Mouse (Mus musculus): ENCODE measurements at regions not wholly inside any gene's neighbourhood (a gene's known extent, or its start where the extent isn't known, plus 50 kb on each side); places are given as distances from the start of the nearest gene placed in this dataset.

GRCm38 (mm10) chr4:142460468-142461086, 221.4 kb upstream of the Kazn start:
- Histone ChIP-seq H3K4me1 (ENCODE audit: insufficient read depth, low read length) (no peaks in the 10 kb centered on the region), H3K9ac (replicated peaks; ENCODE audit: low read length) (no peak overlapping the region), H3K4me3 (ENCODE audit: low read length) (no peak overlapping the region), H3K4me2 (replicated peaks; ENCODE audit: low read depth, low read length) (no peak overlapping the region), H3K36me3 (ENCODE audit: insufficient read depth, low read length) (peaks cover 4% of the 10 kb centered on the region; the same call in 1 of the 2 replicates), H3K27ac (ENCODE audit: low read length) (no peak overlapping the region), H3K27me3 (ENCODE audit: insufficient read depth, low read length) (no peaks in the 10 kb centered on the region), H3K9me3 (ENCODE audit: low read length) (peaks cover 9% of the 10 kb centered on the region; the same call in 1 of the 2 replicates)
- ATAC-seq (ENCODE audit: low FRiP score, low TSS enrichment) = no peak
- WGBS = 75% methylated on average over 13 of the region's 13 CpGs

DNA sequence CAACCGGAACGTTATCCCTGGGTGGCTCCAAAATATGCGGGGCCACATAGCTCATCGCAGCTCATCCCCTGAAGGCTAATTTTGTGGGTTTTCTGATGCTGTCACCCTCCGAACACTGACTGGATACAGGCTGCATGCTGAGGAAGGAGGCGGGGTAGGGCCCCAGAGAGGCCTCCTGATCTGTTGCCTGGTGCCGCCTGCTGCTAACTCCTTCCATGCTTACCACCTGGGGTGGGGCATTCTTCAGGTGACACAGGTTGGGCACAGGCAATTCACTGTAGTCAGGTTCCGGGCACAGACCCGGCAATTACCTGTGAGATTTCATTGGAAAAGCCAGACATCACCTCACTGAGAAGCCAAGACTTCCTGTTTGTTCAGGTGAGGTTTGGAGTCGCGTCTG, 213.4 kb upstream of the Kazn start:
- no peak overlapping the region for H3K9ac ChIP-seq (replicated peaks; ENCODE audit: low read length)
- no peaks in the 10 kb centered on the region for H3K36me3 ChIP-seq (ENCODE audit: insufficient read depth, low read length)
- no peak for ATAC-seq (ENCODE audit: low FRiP score, low TSS enrichment)
- no peak overlapping the region for H3K4me3 ChIP-seq (ENCODE audit: low read length)
- whole genome bisulfite sequencing = 39% methylated on average over 11 of the region's 11 CpGs
- peaks cover 14% of the 10 kb centered on the region; the same call in 1 of the 2 replicates for H3K4me1 ChIP-seq (ENCODE audit: insufficient read depth, low read length)
- H3K4me2 ChIP-seq (replicated peaks; ENCODE audit: low read depth, low read length) = no peak overlapping the region
- H3K27me3 ChIP-seq (ENCODE audit: insufficient read depth, low read length) = no peaks in the 10 kb centered on the region
- H3K27ac ChIP-seq (ENCODE audit: low read length) = no peak overlapping the region
- H3K9me3 ChIP-seq (ENCODE audit: low read length) = no peaks in the 10 kb centered on the region

DNA sequence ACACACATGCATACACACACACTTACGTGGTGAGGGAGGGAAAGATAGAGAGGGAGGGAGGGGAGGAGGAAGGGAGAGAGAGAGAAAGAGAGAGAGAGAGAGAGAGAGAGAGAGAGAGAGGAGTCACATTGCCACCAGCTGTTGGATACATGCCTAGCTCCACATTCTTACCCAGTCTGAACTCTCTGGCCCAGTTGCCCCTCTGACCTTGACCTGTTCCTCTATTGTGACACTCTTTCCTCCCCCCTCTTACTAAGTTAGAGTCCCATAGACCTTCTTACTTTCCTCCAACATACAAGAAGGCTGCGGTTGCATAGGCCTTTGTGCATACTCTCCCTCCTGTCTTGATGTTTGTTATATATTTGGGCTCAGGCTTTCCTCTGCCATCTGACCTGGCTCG, 211.7 kb upstream of the Kazn start:
- Histone ChIP-seq H3K4me2 (replicated peaks; ENCODE audit: low read depth, low read length) (no peak overlapping the region), H3K9me3 (ENCODE audit: low read length) (no peaks in the 10 kb centered on the region), H3K4me1 (ENCODE audit: insufficient read depth, low read length) (peaks cover 20% of the 10 kb centered on the region; the same call in 1 of the 2 replicates), H3K9ac (replicated peaks; ENCODE audit: low read length) (no peak overlapping the region), H3K36me3 (ENCODE audit: insufficient read depth, low read length) (no peaks in the 10 kb centered on the region), H3K27ac (ENCODE audit: low read length) (no peak overlapping the region), H3K27me3 (ENCODE audit: insufficient read depth, low read length) (no peaks in the 10 kb centered on the region), H3K4me3 (ENCODE audit: low read length) (no peak overlapping the region)
- WGBS = 76% methylated on average over 3 of the region's 3 CpGs
- no peak for ATAC-seq (ENCODE audit: low FRiP score, low TSS enrichment)

DNA sequence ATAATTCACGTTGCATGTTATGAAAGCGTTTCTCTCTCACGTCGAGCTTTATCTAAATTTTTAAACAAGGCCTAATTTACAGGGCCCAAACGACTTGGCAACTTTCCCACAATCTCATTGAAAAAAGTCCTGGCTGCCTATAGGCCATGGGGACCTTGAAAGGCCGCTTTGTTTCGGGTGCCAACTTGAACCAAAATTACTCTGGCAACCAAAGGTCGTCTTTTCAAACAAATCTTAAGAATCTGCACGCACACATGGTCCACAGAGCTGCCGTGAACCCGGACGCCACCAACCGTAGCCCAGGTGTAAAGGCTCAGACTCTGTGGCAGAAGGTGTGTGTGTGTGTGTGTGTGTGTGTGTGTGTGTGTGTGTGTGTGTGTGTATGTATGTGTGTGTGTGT, 210.5 kb upstream of the Kazn start:
- Histone ChIP-seq H3K4me2 (replicated peaks; ENCODE audit: low read depth, low read length) (no peak overlapping the region), H3K9ac (replicated peaks; ENCODE audit: low read length) (no peak overlapping the region), H3K9me3 (ENCODE audit: low read length) (no peaks in the 10 kb centered on the region), H3K36me3 (ENCODE audit: insufficient read depth, low read length) (no peaks in the 10 kb centered on the region), H3K4me3 (ENCODE audit: low read length) (no peak overlapping the region), H3K27me3 (ENCODE audit: insufficient read depth, low read length) (no peaks in the 10 kb centered on the region), H3K4me1 (ENCODE audit: insufficient read depth, low read length) (peaks cover 20% of the 10 kb centered on the region; the same call in 1 of the 2 replicates), H3K27ac (ENCODE audit: low read length) (peak overlapping the region; percentile 52; the same call in 1 of the 2 replicates)
- no peak for ATAC-seq (ENCODE audit: low FRiP score, low TSS enrichment)
- 43% methylated on average over 13 of the region's 13 CpGs for WGBS

GRCm38 (mm10) chr4:142449198-142449702, 210.0 kb upstream of the Kazn start:
- WGBS = 62% methylated on average over 14 of the region's 14 CpGs
- Histone ChIP-seq H3K9me3 (ENCODE audit: low read length) (no peaks in the 10 kb centered on the region), H3K36me3 (ENCODE audit: insufficient read depth, low read length) (no peaks in the 10 kb centered on the region), H3K4me2 (replicated peaks; ENCODE audit: low read depth, low read length) (no peak overlapping the region), H3K4me1 (ENCODE audit: insufficient read depth, low read length) (peaks cover 20% of the 10 kb centered on the region; the same call in 1 of the 2 replicates), H3K27me3 (ENCODE audit: insufficient read depth, low read length) (no peaks in the 10 kb centered on the region), H3K4me3 (ENCODE audit: low read length) (no peak overlapping the region), H3K9ac (replicated peaks; ENCODE audit: low read length) (no peak overlapping the region), H3K27ac (ENCODE audit: low read length) (peak overlapping the region; percentile 52; the same call in 1 of the 2 replicates)
- ATAC-seq (ENCODE audit: low FRiP score, low TSS enrichment) = no peak

DNA sequence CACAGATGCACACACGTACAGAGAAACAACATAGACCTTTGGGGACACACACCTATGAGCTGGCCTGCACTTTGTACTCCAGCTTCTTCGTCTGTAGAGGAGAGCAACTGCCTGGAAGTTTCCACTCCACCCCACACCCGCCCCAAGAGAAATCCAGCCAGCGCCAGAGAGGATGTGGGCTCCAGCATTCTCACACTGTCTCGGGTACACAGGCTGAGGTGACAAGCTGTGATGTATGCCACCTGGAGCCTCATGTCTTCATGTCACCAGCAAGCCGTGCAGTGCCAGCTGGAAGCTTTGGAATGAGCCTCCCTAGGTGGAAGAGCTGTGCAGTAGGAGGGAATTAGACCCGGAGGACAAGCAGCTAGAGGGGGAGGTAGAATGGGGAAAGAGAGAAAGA, 208.3 kb upstream of the Kazn start:
- H3K9me3 ChIP-seq (ENCODE audit: low read length) = no peaks in the 10 kb centered on the region
- H3K27me3 ChIP-seq (ENCODE audit: insufficient read depth, low read length) = no peaks in the 10 kb centered on the region
- H3K4me2 ChIP-seq (replicated peaks; ENCODE audit: low read depth, low read length) = no peak overlapping the region
- no peak overlapping the region for H3K9ac ChIP-seq (replicated peaks; ENCODE audit: low read length)
- H3K36me3 ChIP-seq (ENCODE audit: insufficient read depth, low read length) = no peaks in the 10 kb centered on the region
- H3K4me1 ChIP-seq (ENCODE audit: insufficient read depth, low read length) = peaks cover 15% of the 10 kb centered on the region; the same call in 1 of the 2 replicates
- no peak overlapping the region for H3K27ac ChIP-seq (ENCODE audit: low read length)
- peak; percentile 90 for ATAC-seq (ENCODE audit: low FRiP score, low TSS enrichment)
- H3K4me3 ChIP-seq (ENCODE audit: low read length) = no peak overlapping the region
- WGBS = 34% methylated on average over 7 of the region's 7 CpGs

GRCm38 (mm10) chr4:142441045-142441444, 201.8 kb upstream of the Kazn start:
- Histone ChIP-seq H3K36me3 (ENCODE audit: insufficient read depth, low read length) (no peaks in the 10 kb centered on the region), H3K9me3 (ENCODE audit: low read length) (no peaks in the 10 kb centered on the region), H3K27ac (ENCODE audit: low read length) (no peak overlapping the region), H3K4me3 (ENCODE audit: low read length) (no peak overlapping the region), H3K4me2 (replicated peaks; ENCODE audit: low read depth, low read length) (no peak overlapping the region), H3K9ac (replicated peaks; ENCODE audit: low read length) (no peak overlapping the region), H3K4me1 (ENCODE audit: insufficient read depth, low read length) (no peaks in the 10 kb centered on the region), H3K27me3 (ENCODE audit: insufficient read depth, low read length) (no peaks in the 10 kb centered on the region)
- ATAC-seq (ENCODE audit: low FRiP score, low TSS enrichment) = no peak
- 86% methylated on average over 11 of the region's 11 CpGs for WGBS

DNA sequence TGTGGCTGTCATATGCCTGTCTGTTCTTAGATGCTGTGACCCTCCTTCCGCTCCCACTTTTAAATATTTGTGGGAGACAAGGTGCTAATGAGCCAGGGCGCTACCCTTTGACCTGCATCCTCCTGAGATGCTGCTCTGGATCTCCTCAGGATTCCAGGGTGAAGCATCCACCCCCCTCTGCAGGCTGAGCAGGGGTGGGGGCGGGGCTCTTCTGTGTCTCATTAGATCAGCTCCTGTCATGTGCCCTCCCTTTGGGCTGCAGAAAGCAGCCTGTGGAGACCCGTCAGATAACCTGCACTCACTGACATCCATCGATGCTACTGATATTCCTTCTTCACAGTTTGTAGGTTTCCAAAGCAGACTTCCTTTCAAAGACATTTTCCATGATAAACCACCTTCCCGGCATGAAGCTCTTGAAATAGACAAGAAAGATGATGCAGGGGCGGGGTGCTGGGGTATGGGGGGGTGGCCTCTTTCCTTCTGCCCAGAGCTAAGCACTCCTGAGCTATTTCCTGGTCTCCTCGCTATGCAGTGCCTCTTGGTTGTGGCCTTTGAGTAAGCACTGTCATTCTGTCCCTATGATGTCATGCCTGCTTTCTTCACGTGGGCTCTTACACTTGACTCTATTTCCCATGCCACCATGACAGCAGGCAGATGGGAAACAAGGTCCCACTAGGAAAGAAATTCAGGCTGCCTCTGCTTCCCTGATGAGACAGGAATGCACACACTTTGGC, 200.4 kb upstream of the Kazn start:
- no peak for ATAC-seq (ENCODE audit: low FRiP score, low TSS enrichment)
- WGBS = 63% methylated on average over 9 of the region's 9 CpGs

DNA sequence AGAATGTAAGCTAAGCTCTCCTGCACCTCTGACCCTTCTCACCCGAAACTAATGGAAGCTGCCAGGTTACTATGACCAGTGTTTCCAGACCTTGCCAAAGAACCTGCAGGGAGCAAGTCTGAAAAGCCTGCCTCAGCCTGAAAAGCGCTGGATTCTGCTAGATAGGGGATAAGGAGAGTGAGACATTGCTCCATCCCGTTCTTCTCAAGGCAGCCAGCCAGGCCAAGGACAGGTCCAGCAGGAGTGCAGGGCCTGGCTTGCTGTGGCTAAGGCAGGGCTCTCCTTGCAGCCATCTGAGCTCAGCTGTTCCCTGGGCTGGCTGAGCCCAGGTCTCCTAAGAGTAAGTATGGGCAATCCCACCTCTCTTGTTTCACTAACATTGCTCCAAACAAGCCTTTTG, 185.4 kb upstream of the Kazn start:
- Histone ChIP-seq H3K4me3 (ENCODE audit: low read length) (no peak overlapping the region), H3K27me3 (ENCODE audit: insufficient read depth, low read length) (no peaks in the 10 kb centered on the region), H3K9ac (replicated peaks; ENCODE audit: low read length) (no peak overlapping the region), H3K4me1 (ENCODE audit: insufficient read depth, low read length) (no peaks in the 10 kb centered on the region), H3K9me3 (ENCODE audit: low read length) (no peaks in the 10 kb centered on the region), H3K36me3 (ENCODE audit: insufficient read depth, low read length) (no peaks in the 10 kb centered on the region), H3K27ac (ENCODE audit: low read length) (no peak overlapping the region), H3K4me2 (replicated peaks; ENCODE audit: low read depth, low read length) (no peak overlapping the region)
- ATAC-seq (ENCODE audit: low FRiP score, low TSS enrichment) = no peak
- 70% methylated on average over 3 of the region's 3 CpGs for WGBS

More for the DNA sequence above, 200.4 kb upstream of the Kazn start:
- H3K27me3 ChIP-seq (ENCODE audit: insufficient read depth, low read length) = no peaks in the 10 kb centered on the region
- H3K9me3 ChIP-seq (ENCODE audit: low read length) = no peaks in the 10 kb centered on the region
- no peak overlapping the region for H3K27ac ChIP-seq (ENCODE audit: low read length)
- H3K36me3 ChIP-seq (ENCODE audit: insufficient read depth, low read length) = no peaks in the 10 kb centered on the region
- H3K9ac ChIP-seq (replicated peaks; ENCODE audit: low read length) = no peak overlapping the region
- H3K4me1 ChIP-seq (ENCODE audit: insufficient read depth, low read length) = no peaks in the 10 kb centered on the region
- H3K4me2 ChIP-seq (replicated peaks; ENCODE audit: low read depth, low read length) = no peak overlapping the region
- no peak overlapping the region for H3K4me3 ChIP-seq (ENCODE audit: low read length)

GRCm38 (mm10) chr4:142420427-142420826, 181.2 kb upstream of the Kazn start:
- H3K4me2 ChIP-seq (replicated peaks; ENCODE audit: low read depth, low read length) = no peak overlapping the region
- H3K9ac ChIP-seq (replicated peaks; ENCODE audit: low read length) = no peak overlapping the region
- H3K27me3 ChIP-seq (ENCODE audit: insufficient read depth, low read length) = no peaks in the 10 kb centered on the region
- H3K9me3 ChIP-seq (ENCODE audit: low read length) = no peaks in the 10 kb centered on the region
- no peak overlapping the region for H3K4me3 ChIP-seq (ENCODE audit: low read length)
- H3K27ac ChIP-seq (ENCODE audit: low read length) = no peak overlapping the region
- no peaks in the 10 kb centered on the region for H3K4me1 ChIP-seq (ENCODE audit: insufficient read depth, low read length)
- ATAC-seq (ENCODE audit: low FRiP score, low TSS enrichment) = no peak
- WGBS = 90% methylated on average over 7 of the region's 7 CpGs
- no peaks in the 10 kb centered on the region for H3K36me3 ChIP-seq (ENCODE audit: insufficient read depth, low read length)

Data from kidney, embryonic 16.5 days (tissue).